Mouse (Mus musculus) forebrain, embryonic 11.5 days (tissue): Measurements from ENCODE around the gene Pax2. TPM values are rescaled to one million over a fixed set of nuclear protein-coding genes. Genes with fewer than 3 reads are reported as not detected.
A peak's percentile ranks its signal among the peaks of the same experiment; 100 is the strongest.
"Not testable (repeated sequence)": the region's sequence is repeated elsewhere in the genome, so short reads cannot be mapped to it uniquely, and the experiment has no call there.

ENCODE experiments used
- ATAC-seq: fragments of 200-750 bp; cut with Nextera tagmentation; replicated peaks from 2 replicates; pipeline ENCODE4 v1.8.0; 2017; ENCODE audit warnings: moderate TSS enrichment; ENCODE audit not compliant: low FRiP score
- DNase-seq: peaks from one replicate; pipeline ENCODE4 v3.0.0-alpha.2; 2017; ENCODE audit warnings: low spot score
- H3K27ac ChIP-seq: fragments of 300-500 bp; sonication (generic); 2 replicates; pipeline ENCODE4 v1.5.1; 2014; ENCODE audit warnings: low read depth, low read length
- H3K27me3 ChIP-seq: fragments of 300-500 bp; sonication (generic); 2 replicates; pipeline ENCODE4 v1.6.1; 2014; ENCODE audit warnings: mild to moderate bottlenecking, low read length, mixed read lengths; ENCODE audit not compliant: control insufficient read depth, insufficient read depth
- H3K36me3 ChIP-seq: fragments of 300-500 bp; sonication (generic); 2 replicates; pipeline ENCODE4 v1.6.1; 2014; ENCODE audit warnings: mild to moderate bottlenecking, low read length, moderate library complexity, mixed read lengths; ENCODE audit not compliant: control insufficient read depth, insufficient read depth
- H3K4me1 ChIP-seq: fragments of 300-500 bp; sonication (generic); replicated peaks from 2 replicates; pipeline ENCODE4 v1.6.1; 2014; ENCODE audit warnings: low read length, mixed read lengths; ENCODE audit not compliant: control insufficient read depth, insufficient read depth
- H3K4me2 ChIP-seq: fragments of 300-500 bp; sonication (generic); 2 replicates; pipeline ENCODE4 v1.6.1; 2014; ENCODE audit warnings: low read depth, mild to moderate bottlenecking, low read length, moderate library complexity, mixed read lengths; ENCODE audit not compliant: severe bottlenecking
- H3K4me3 ChIP-seq: fragments of 300-500 bp; sonication (generic); 2 replicates; pipeline ENCODE4 v1.5.1; 2014; ENCODE audit warnings: low read depth, low read length
- H3K9ac ChIP-seq: fragments of 300-500 bp; sonication (generic); 2 replicates; pipeline ENCODE4 v1.6.1; 2014; ENCODE audit warnings: low read length
- H3K9me3 ChIP-seq: fragments of 300-500 bp; sonication (generic); 2 replicates; pipeline ENCODE4 v1.6.1; 2016; ENCODE audit warnings: low read length, mixed read lengths; ENCODE audit not compliant: control insufficient read depth
- WGBS: fragments of 180-500 bp; shearing (Covaris S2); extraction: QIAGEN DNeasy Blood & Tissue Kit; methylation state at CpG from one replicate; pipeline ENCODE4 v1.1.7; 2014; 5-methylcytosine and 5-hydroxymethylcytosine counted together
- polyA plus RNA-seq: library from polyadenylated mRNA; unstranded; fragments of >200 nt; fragmentation: Nextera tagmentation; extraction: Ambion mirVana; gene quantifications from 2 replicates; pipeline ENCODE4 v1.2.1, GENCODE M21; 2014

Pax2 gene
- polyA plus RNA-seq, 1 experiment from 2014 or later, result 0.20 TPM

DNA sequence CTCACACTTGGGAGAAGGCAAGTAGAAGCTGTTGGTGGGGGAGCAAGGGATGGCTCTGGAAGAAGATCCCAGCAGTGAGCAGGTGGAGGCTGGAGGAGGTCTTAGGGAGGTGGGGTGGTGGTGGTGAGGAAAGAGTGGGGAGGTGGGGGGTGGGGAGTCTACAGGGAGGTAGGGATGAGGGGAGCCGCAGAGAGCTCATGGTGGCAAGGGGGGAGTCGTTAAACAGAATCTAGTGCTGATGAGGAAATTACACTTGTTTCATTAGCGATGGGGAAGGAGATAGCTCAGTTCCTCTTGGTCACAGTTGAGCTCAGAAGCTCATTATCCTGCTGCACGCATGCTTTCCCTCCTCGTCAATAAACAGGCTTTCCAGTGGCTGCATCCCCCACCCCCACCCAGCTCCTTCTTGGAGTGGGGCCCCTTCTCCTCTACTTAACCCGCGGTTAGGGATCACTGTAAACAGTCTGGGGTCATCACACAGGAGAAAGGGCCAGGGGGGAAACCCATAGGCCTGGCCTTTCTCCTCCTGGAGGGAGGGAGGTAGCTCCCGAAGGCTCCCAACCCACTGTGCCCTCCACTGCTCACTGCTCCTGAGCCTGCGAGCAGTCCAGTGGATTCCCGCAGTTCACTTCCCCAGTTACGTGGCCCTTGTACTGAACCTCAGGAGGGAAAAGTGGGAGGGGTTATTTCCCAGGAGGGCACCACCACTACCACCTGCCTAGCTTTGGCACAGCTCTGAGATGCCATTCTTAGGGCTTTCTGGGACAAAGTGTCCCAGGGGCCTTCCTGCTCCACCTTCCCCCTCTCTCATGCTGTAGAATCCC is 78.6 kb downstream of the Pax2 start:
- Histone ChIP-seq H3K27me3 (peaks cover 67% of the 10 kb centered on the region), H3K9me3 (no peaks in the 10 kb centered on the region), H3K4me3 (no peak overlapping the region), H3K4me2 (no peak overlapping the region), H3K36me3 (no peaks in the 10 kb centered on the region), H3K27ac (no peak overlapping the region), H3K9ac (no peak overlapping the region), H3K4me1 (peaks cover 18% of the 10 kb centered on the region)
- 14% methylated on average over 11 of the region's 11 CpGs for whole genome bisulfite sequencing
- DNase-seq (peak; percentile 41), ATAC-seq (no peak)

DNA sequence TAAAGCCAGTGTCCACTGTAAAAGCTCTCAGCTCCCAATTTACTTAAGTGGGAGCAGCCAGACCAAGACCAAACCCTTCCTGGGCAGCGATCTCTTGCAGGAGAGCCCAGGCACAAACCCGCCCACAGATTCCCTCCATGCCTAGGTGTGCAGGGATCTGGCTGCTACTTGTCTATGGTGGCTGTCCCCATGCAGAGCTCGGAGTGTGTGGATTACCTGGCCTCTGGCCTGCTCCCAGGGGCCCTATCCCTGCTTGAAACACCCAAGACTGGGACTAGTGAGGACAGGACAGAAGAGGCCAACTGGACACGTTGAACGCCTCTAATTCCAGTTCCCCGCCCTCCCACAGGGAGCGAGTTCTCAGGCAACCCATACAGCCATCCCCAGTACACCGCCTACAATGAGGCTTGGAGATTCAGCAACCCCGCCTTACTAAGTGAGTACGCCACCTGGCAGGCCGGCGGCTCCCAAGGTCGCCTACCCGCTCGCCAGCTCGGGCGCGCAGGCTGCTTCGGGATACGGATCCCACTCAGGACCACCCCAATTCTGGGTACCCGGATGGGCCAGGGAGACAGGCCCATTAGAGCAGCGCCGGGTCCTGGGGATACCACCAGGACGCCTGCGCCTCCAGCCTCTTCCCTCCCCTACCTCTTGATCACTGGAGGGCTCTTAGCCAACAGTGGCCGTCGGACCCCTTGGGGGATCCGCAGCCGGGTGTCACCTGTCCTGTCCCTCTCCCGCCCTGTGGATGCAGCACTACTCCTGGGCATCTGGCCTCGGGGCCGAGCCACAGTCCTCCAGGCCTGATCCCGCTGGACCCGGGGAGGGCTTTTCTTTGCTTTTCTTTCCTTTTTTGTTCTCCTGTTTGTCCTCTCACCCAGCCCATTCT is 79.4 kb downstream of the Pax2 start:
- peak; percentile 27; the same call in 1 of the 2 replicates for ATAC-seq
- Histone ChIP-seq H3K4me1 (peaks cover 18% of the 10 kb centered on the region), H3K27ac (no peak overlapping the region), H3K27me3 (peaks cover 71% of the 10 kb centered on the region), H3K4me2 (peak overlapping the region; percentile 88), H3K9me3 (no peaks in the 10 kb centered on the region), H3K9ac (peak overlapping the region; percentile 49; the same call in 1 of the 2 replicates), H3K4me3 (peak overlapping the region; percentile 46), H3K36me3 (no peaks in the 10 kb centered on the region)
- WGBS, result 3% methylated on average over 34 of the region's 34 CpGs
- peak; percentile 67 for DNase-seq

DNA sequence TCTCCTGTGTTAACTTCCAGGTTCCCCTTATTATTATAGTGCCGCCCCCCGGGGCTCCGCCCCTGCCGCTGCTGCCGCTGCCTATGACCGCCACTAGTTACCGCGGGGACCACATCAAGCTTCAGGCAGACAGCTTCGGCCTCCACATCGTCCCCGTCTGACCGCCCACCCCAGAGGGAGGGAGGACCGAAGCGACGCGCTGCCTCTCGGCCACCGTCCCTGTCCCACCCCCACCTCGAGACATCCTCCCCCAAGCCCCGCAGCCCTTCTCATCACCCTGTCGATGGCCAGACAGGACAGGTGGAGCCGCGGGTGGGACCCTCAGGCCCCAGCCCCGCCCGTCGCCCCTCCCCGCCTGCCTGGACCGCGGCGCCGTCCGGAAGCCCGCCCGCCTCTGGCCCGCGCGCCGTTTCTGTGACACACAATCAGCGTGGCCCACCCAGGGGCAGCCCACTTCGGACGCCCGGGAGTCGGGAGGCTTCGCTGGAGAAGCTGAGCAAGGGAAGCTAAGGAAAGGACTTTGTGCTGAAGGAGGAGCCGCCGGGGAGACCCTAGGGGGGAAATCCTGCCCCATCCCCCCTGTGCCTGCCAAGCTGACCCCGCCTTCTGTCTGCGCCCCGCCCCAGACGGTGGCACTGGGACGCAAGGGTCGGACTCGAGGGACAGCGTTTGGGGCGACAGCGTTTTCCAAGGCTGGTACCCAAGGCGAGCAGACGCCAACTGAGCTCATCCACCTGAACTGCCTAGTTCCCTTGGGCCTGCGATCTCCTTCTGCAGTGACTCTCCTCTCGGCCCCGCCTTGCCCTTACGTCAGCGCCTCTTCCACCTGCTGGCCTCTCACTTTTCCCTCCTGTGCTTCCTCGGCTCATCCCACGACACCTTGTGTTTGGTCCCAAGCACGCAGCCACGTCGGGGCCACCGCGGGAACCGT is 80.4 kb downstream of the Pax2 start:
- peak; percentile 42 for ATAC-seq
- peak overlapping the region; percentile 88 for H3K4me2 ChIP-seq
- DNase-seq, result peak; percentile 71
- peak overlapping the region; percentile 46 for H3K4me3 ChIP-seq
- under 1% methylated on average over 63 of the region's 71 CpGs for WGBS
- H3K36me3 ChIP-seq, result no peaks in the 10 kb centered on the region
- H3K27ac ChIP-seq, result no peak overlapping the region
- no peaks in the 10 kb centered on the region for H3K9me3 ChIP-seq
- H3K9ac ChIP-seq, result peak overlapping the region; percentile 49
- H3K27me3 ChIP-seq, result peaks cover 71% of the 10 kb centered on the region
- peaks cover 18% of the 10 kb centered on the region for H3K4me1 ChIP-seq

DNA sequence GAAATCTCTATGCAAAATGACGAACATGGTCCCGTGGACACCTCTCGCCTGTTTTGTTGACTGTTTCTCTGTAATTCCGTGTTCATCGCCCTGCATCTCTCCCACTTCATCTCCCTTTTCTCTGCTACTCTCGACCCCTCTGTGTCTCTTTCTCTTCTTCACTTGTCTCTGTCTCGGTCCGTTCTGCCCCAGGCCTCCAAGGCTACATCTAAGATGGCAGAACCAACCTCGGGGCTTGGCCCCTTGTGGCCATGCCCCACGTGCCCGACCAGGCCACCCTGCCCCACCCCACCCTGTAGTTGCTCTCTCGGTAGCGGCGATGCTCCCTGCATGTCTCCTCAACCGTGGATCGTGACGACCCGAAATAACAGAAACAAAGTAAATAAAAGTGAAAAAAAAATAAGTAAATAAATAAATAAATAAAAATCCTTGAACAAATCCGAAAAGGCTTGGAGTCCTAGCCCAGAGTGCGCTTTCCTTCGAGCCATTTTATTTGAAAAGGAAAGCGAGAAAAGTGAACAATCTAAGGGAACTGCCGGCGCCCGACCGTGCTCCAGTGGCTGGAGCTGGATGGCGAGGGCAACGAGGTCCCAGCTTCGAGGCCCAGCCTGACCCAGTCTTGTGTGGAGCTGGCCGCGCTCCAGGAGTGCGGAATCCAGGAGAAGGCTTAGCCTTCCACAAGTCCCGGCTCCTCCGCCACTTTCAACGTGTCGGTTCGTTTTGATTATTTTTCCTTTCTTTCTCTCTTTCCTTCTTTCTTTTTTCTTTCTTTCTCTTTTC is 81.8 kb downstream of the Pax2 start:
- WGBS, result 2% methylated on average over 37 of the region's 37 CpGs

DNA sequence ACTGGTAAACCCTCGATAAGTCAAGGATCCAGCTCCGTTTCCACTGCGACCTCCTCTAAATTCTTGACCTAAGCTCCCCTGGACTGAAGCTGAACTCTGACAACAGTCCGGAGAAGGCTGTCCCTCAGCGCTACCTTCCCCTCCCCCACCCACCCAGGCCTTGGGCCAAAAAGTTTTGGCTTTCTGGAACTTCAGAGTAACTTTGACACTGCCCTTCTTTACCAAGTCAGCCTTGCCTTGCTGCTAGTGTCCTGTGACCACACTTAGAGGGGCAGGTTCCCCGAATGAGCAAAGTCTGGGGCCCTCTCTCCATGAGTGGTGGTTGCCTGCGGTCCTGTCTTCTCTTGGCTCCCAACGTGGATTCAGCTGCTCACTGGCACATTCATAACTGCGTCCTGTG is 82.5 kb downstream of the Pax2 start:
- Histone ChIP-seq H3K4me3 (no peak overlapping the region), H3K36me3 (no peaks in the 10 kb centered on the region), H3K27me3 (peaks cover 65% of the 10 kb centered on the region), H3K9me3 (no peaks in the 10 kb centered on the region), H3K4me1 (peaks cover 18% of the 10 kb centered on the region), H3K4me2 (no peak overlapping the region), H3K27ac (no peak overlapping the region), H3K9ac (no peak overlapping the region)
- WGBS, result 19% methylated on average over 9 of the region's 9 CpGs
- ATAC-seq (no peak), DNase-seq (no peak)

More for the DNA sequence above, 81.8 kb downstream of the Pax2 start:
- Histone ChIP-seq H3K9me3 (no peaks in the 10 kb centered on the region), H3K4me1 (peaks cover 18% of the 10 kb centered on the region), H3K36me3 (no peaks in the 10 kb centered on the region), H3K9ac (no peak overlapping the region), H3K27ac (no peak overlapping the region), H3K27me3 (peaks cover 65% of the 10 kb centered on the region), H3K4me3 (no peak overlapping the region), H3K4me2 (peak overlapping the region; percentile 29; the same call in 1 of the 2 replicates)
- DNase-seq (no peak), ATAC-seq (no peak)

DNA sequence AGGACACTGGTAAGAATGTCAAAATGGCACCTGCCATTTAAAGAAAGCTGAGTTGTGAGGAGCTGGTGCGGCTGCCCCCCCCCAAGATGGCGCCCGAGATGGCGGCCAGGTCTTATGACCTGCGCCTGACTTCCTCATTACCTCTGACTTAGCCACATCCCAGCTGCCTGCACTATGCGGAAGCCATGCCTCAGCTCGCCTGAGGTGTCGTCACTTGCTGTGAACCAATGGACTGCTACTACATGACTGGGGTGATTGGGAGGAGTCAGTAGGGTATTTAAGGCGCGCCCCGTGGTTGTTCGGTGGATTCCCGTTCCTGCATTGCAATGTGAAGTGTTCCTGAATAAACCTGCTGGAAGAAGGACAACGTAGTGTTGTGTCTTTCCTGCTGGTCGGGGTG is 86.8 kb downstream of the Pax2 start:
- not testable (repeated sequence) for H3K4me2 ChIP-seq, H3K9ac ChIP-seq, H3K36me3 ChIP-seq, ATAC-seq, H3K4me3 ChIP-seq, H3K27ac ChIP-seq, H3K9me3 ChIP-seq, H3K4me1 ChIP-seq, DNase-seq
- WGBS, result 93% methylated on average over 15 of the region's 15 CpGs
- H3K27me3 ChIP-seq, result peaks cover 22% of the 10 kb centered on the region

DNA sequence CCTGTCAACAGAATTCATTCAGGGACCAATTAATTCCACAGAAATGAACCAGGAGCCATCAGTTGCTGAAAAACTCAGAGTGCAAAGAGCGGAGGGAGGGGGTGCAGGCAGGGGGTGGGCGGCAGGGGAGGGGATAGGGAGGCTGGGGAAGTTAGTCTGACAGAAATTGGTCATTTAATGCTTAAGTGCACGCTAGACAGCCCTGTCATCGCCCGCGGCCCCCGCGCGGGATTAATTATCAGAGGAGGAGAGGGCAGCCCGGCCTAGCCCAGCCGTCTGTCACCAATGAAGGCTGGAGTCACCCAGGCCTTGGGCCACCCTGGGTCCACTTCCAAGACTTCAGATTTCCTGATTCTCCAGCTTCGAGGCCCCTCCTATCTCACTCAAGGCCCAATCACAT is 93.6 kb downstream of the Pax2 start:
- 75% methylated on average over 7 of the region's 12 CpGs for WGBS
- ATAC-seq, result no peak
- Histone ChIP-seq H3K9ac (no peak overlapping the region), H3K36me3 (no peaks in the 10 kb centered on the region), H3K27me3 (no peaks in the 10 kb centered on the region), H3K4me3 (no peak overlapping the region), H3K4me1 (no peaks in the 10 kb centered on the region), H3K4me2 (no peak overlapping the region), H3K9me3 (no peaks in the 10 kb centered on the region), H3K27ac (no peak overlapping the region)
- no peak for DNase-seq
